Mouse (Mus musculus) ES-CJ7 (cell line): Measurements from ENCODE around the gene Lrmp.
A peak's percentile ranks its signal among the peaks of the same experiment; 100 is the strongest.

ENCODE experiments used
- DNase-seq: peaks from one replicate; pipeline ENCODE4 v3.0.0; 2011; ENCODE audit warnings: low read depth, low spot score

Lrmp gene

GRCm38 (mm10) chr6:145136831-145137230 lies 21.4 kb downstream of the Lrmp start:
- no peak for DNase-seq

- DNase-seq, result no peak
Measured at GRCm38 (mm10) chr6:145139236-145139635, 23.8 kb downstream of the Lrmp start.

DNA sequence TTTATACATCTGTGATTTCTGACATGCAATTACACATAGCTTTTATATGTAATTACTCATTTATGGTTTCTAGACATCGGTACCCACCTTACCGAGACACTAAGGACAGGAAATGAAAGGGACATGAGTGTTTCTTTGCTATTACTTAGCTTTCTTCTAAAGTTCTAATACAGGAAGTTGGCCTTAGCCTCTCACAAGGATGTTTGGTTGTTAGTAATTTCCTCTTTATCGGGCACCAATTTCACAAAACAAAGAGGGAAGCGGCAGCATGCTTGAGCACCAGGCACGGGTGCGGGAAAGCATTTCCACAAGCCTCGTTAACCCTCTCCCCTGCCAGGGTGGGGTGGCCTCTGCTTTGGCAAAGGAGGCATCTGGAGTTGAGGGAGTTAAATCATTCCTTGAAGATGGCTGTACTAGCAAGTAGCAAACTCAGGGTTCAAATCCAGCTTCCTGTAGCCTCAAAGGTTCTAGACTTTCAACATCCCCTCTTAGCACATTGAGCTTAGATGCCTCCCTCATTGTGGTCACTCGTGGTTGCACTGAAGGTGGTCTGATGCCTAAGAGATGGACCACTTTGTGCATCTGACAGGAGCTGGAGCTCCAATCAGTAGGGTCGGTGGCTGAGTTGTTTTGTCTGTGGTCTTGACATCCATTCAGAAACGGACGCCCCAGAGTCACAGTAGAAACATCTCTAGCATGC lies 24.5 kb downstream of the Lrmp start:
- no peak for DNase-seq

DNA sequence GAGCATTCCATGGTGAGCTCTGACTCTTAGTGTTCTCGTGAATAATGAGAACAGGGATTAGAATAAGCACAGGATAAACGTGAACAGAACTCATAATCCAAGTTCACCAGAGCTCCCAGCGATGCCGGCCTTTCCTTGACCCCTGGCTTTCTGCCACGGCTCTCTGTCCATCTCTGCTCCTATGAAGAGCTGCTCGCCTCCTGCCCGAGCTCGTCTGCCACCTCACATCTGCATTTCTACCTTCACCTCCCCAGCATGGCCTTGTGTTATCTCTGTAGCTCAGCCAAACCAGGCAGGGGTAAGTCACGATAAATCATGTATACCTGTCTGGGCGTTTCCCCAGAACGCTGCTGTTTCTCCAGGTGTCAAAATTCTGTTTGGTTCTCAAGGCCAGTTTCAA lies 25.3 kb downstream of the Lrmp start:
- DNase-seq, result no peak

DNA sequence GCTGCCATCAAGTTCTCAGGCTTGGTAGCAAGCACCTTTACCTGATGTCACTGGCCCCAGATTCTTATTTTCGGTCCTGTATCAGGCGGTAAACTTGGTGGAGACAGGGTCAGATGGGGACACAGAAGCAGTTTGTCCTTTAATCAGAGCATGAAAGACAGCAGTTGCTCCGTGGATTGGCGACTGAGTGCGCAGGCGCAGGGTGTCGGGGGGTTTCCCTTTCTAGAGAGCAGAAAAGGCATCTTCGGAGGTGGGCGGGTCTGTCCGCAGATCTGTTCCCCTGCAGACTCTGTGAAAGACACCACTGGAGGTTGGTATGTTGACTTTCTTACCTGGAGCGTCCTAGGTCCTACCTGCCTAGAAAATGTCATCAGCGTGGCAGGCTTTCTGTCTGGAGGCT lies 26.4 kb downstream of the Lrmp start:
- DNase-seq, result no peak

DNA sequence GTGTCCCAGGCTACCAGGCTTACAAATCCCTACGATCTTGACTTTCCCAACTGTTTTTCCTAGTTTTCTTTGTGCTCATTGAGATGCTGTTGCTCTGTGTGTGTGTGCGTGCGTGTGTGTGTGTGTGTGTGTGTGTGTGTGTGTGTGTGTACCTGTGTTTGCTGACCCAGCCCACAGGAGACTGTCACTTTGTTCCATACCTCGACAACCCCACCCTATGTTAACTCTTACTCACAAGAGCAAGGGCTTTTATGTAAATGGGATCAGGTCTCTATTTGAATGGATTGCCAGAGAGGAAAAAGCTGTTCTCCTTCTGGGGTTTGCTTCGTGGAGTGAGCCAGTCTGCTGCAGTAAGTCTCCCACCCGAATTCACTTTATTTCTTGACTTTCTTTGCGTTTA lies 29.7 kb downstream of the Lrmp start:
- DNase-seq, result peak; percentile 53

DNA sequence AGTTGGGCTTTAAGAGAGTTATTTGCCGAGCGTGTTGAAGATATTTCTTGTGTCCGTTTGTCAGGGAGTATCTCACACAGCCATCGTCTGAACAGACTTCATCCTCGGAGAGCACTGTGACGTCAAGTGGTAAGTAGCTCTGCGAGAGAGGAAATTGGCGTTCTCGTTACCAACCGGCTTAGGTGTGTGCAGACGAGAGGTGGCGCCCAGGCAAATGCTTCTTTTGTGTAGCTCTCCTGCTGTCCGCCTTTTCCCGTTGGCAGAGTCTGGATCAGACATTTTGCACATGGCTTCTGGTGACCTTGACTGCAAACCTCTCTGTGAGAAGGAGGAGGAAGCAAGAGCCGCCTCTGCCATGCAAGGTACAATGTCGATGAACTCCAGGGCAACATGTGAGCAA lies 32.3 kb downstream of the Lrmp start:
- DNase-seq, result peak; percentile 51

- no peak for DNase-seq
Measured at GRCm38 (mm10) chr6:145149054-145149453, 33.6 kb downstream of the Lrmp start.

DNA sequence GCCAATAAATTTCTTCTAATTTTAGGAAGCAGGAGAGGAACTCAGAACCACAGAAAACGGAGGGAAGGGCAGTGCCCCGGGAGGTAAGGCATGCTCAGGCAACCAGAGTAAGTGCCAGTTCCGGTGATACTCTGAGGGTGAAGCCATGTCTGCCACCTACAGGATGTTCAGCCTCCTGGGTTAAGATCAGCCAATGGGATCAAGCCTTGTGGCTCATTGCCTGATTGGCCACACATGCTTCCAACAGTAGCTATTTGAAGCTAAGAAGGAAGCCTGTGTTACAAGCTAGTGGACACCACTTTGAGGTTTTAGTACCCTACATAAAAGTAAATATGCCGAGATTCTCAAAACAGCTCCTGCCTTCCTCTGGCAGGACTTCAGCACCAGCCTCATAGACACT lies 43.2 kb downstream of the Lrmp start:
- peak; percentile 62 for DNase-seq

GRCm38 (mm10) chr6:145160581-145160980 lies 45.1 kb downstream of the Lrmp start:
- DNase-seq, result peak; percentile 45

DNA sequence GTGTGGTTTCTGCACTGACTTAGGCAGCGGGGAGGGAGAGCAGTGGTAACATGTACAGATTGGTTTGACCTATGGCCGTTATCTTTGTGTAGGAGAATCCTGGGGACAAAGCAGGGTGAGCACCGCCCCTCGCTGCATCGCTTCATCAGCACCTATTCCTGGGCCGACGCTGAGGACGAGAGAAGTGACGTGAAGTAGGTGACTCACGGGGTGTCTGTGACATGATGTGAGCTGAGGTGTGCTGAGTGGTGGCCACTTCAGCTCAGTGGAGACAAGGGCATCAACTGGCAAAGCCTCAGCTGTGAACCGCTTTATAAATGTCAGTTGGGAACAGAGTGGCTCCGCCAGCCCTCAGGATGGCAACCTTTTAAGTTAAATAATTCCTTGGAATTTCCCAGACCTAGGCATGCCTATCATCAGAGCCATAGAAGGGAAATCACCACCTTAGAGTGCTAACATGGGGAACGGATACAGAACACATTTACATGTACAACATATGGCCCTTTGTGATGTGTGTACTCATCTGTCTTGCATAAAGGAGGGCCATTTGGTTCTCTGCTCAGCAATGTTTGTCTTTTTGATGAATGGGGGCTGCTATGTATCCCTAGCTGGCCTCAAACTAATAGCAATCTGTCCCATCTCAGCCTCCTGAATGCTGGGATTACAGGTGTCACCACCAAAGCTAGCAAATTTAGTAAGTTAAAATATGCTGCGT lies 56.6 kb downstream of the Lrmp start:
- DNase-seq, result no peak

- DNase-seq, result peak; percentile 86
Measured at GRCm38 (mm10) chr6:145173781-145174191, 58.3 kb downstream of the Lrmp start.

DNA sequence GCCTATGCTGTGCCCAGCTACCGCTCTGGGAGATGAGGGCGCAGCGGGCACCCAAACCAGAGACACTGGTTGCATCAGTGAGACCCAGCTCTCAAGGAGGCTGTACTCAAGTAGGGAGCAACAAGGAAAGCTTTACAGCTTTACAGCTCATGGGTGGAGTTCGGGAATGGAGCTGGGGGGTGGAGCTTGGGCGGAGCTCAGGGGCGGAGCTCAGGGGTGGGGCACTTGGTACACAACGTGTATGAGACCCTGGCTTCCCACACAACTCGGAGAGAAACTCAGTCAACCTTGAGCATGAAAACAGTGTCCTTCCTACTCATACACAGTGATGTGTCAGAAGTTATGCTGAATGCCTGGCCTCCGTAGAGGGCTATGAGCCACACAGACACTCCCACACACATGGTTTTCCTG lies 60.1 kb downstream of the Lrmp start:
- peak; percentile 90 for DNase-seq

- peak; percentile 98 for DNase-seq
Measured at GRCm38 (mm10) chr6:145176474-145176873, 61.0 kb downstream of the Lrmp start.

DNA sequence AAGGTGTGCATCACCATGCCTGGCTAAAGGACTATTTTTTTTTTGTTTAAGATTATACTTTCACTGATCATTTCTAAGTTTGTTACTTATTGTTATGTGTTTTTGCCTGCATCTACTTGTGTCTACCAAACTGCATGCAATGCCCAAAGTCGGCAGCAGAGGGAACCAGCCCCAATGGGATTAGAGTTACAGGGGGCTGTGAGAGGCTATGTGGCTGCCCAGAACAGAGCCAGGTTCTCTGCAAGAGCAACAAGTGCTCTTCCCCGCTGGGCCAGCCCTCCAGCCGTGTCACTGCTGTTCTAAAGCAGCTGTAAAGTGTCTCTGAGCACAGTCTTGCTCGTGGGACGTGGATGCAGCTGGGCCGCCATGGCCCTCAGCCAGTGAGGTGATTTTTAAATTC lies 64.2 kb downstream of the Lrmp start:
- DNase-seq, result peak; percentile 89

GRCm38 (mm10) chr6:145182044-145182443 lies 66.6 kb downstream of the Lrmp start:
- DNase-seq, result no peak

DNA sequence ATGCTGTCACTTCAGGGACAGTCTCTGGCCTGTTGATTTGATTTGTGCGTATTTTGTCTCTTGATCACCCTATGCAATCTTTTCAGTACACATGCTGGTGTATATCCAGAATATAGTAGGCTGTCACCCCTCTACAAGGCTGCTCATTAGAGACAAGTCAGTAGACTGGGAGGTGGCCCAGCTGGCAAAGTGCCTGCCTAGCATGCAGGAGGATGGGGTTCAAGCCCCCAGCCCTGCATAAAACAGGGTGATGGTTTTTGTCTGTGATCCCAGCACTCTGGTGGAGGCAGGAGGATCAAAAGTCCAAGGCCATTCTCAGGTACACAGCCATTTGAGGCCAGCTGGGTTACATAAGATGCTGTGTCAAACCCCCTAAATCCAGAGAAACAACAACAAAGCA lies 70.6 kb downstream of the Lrmp start:
- DNase-seq, result no peak

DNA sequence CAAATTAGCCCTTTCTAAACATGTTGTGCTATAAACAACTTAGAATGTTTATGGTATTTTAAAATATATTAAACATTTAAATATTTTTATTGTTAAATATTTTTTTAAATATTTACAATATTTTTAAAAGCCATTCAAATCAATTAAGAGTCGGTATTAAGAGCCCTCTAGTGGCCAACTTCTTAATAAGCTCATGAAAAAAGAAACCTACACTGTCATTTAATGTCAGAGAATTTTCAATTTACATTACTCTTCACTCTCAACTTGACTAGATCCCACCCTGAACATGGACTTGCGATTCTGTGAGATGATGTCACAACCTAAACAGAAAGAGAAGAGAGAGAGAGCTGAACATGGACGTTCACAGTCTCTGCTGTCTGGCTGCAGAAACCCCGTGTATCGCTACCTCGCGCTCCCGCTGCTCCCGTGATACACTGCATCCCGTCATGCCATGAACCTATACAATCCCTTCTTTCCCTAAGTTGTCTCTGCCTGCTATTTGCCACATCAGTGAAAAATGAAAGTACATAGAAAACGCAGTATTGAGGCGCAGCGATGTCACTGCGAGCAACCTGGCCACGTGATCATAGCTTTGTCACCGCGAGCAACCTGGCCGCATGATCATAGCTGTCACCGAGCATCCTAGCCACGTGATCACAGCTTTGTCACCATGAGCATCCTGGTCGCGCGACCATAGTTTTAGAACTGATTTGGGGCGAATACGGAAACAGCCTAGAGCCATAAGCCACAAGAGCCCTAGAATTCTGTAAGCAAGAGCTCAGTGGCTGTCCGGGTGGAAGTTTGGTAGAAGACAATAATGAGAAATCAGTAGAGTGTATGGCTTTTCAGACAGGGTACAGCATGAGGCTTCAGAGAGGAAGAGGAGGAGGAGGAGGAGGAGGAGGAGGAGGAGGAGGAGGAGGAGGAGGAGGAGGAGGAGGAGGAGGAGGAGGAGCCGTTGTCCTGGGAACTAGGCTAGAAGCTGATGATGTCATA lies 71.9 kb downstream of the Lrmp start:
- peak; percentile 71 for DNase-seq

DNA sequence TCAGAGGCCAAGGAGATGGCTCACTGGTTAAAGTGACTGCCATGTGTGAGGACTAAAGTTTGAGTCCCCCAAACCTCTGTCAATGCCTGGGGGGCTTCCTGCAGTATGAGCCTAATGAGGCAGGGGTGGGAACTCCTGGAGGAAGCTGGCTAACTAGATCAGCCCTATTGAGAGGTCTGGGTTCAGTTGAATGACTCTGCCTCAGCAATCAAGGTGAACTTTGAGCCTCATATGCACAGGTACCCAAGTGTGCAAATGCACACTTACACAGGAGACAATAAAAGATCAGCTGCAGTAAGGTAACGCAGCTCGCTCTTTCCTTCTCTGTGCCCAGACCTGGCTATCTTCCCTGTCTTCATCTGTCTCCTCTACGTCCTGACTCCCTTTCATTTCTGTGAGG lies 77.6 kb downstream of the Lrmp start:
- DNase-seq, result no peak

DNA sequence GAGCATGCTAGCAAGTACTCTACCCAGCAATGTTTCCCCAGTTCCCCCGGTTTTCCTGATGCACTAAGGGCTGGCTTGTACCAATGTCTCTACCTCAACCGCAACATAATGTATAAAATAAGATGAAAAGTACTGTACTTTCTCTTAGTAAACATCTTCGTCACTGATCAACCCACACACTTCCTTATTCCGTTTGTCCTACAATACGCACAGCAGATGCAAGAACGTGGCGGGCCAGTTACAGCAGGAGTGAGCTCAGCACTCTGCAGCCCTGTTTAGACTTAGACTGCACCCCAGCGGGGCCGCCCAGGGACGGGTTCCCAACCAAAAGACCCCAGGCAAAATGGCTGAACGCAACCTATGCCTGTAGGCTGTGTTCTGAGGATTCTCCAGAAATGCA lies 78.0 kb downstream of the Lrmp start:
- DNase-seq, result no peak

GRCm38 (mm10) chr6:145197949-145198686 lies 82.7 kb downstream of the Lrmp start:
- no peak for DNase-seq
